Mouse (Mus musculus) myocyte (in vitro differentiated cells): ENCODE results near the gene Dnmt3a.

Experiments
- E2F4 ChIP-seq: IDR thresholded peaks from one replicate; pipeline ENCODE4 v1.6.1; 2011; ENCODE audit warnings: mild to moderate bottlenecking, control low read depth, moderate library complexity; ENCODE audit not compliant: insufficient read depth
- MAX ChIP-seq: IDR thresholded peaks from one replicate; pipeline ENCODE4 v1.6.1; 2011; ENCODE audit warnings: low read depth, mild to moderate bottlenecking, control low read depth
- POLR2A ChIP-seq: IDR thresholded peaks from one replicate; pipeline ENCODE4 v1.6.1; 2011; ENCODE audit warnings: low read depth, mild to moderate bottlenecking, control low read depth, moderate library complexity; ENCODE audit not compliant: insufficient read length
- SRF ChIP-seq: IDR thresholded peaks from one replicate; pipeline ENCODE4 v1.6.1; 2011; ENCODE audit warnings: low read depth; ENCODE audit not compliant: control insufficient read depth, insufficient read length
- USF1 ChIP-seq: IDR thresholded peaks from one replicate; pipeline ENCODE4 v1.6.1; 2011; ENCODE audit warnings: low read depth, mild to moderate bottlenecking, control low read depth, moderate library complexity

DNA sequence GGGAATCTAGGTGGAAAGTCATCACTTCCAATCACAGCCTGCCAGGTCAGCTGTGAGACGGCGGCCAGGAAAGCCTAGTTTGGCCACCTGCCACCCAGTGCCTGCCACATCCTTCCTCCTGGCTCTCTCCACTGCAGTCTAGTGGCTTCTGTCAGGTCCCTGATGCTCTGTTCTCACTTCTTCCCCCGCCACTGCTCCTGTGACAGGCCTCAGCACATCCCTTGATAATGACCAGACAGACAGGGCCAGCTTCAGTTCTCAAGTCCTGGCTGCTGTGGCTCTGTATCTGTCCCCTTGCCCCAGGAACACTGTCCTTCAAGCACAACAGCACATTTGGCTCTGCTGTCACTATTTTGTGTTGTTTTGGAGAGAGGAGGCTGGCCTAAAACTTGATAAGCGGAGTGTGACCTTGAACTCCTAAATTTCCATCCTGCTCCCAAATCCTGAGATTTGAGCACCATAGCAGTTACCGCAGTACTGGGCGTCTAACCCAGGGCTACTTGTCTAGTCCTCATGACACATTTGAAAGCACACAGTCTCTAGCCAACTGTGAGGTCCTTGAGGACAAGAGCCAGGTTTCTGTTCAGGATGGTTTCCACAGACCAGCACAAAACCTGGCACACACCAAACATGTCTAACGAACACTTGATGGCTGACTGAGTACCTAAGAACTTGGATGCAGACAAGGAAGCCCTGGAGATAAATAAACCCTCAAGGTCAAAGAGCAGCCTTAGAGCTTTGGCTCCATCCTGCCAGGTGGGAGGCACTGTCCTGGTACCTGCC is 63.1 kb downstream of the Dnmt3a start:
- no peak for TF ChIP-seq USF1
- no peak for TF ChIP-seq POLR2A
- TF ChIP-seq E2F4 = no peak
- no peak for TF ChIP-seq SRF
- TF ChIP-seq MAX = no peak
